ENCODE assay signal across 22 mouse cellular contexts in genomic region chr9:29477219-29477618, GRCm38 (mm10).
DNase-seq lines count a peak whose midpoint lies in the region; ATAC-seq and TF ChIP-seq lines count a peak whose summit lies in the region.
"Had no signal": no experiment of that assay in that cellular context is flagged by ENCODE, and none has a peak within 500 bp of the region (broad histone marks: within the 10 kb centered on the region; RNA-seq: fewer than 3 reads in every experiment).

No protein-coding gene starts in this region.

- peaks cover 9% of the 10 kb centered on the region for H3K4me1 ChIP-seq in forebrain, embryonic 13.5 days
- 0 out of 2 replicates have a peak, but pooled peaks cover 3% of the 10 kb centered on the region for H3K4me1 ChIP-seq in forebrain, postnatal 0 days (ENCODE audit: insufficient read depth)
- peaks cover 9% of the 10 kb centered on the region; the same call in 1 of the 2 replicates for H3K4me1 ChIP-seq in neural tube, embryonic 15.5 days
- peaks cover 10% of the 10 kb centered on the region for H3K4me1 ChIP-seq in neural tube, embryonic 13.5 days (replicated peaks)
- H3K4me1 ChIP-seq: embryonic facial prominence, embryonic 10.5 days; heart, embryonic 13.5 days; stomach, embryonic 15.5 days had no signal

- TF ChIP-seq CTCF in forebrain, postnatal 0 days (IDR thresholded peaks at IDR 0.05; ENCODE audit: low read depth) = no peak

- no peak overlapping the region for H3K27ac ChIP-seq in forebrain, embryonic 13.5 days
- H3K27ac ChIP-seq in forebrain, postnatal 0 days (ENCODE audit: low read depth, low read length) = no peak overlapping the region
- H3K27ac ChIP-seq in neural tube, embryonic 15.5 days (replicated peaks) = no peak overlapping the region
- 0 out of 2 replicates have a peak overlapping the region, but pooled peaks have one; percentile 28 for H3K27ac ChIP-seq in neural tube, embryonic 13.5 days (replicated peaks)
- H3K27ac ChIP-seq: embryonic facial prominence, embryonic 10.5 days; heart, embryonic 13.5 days; stomach, embryonic 15.5 days had no signal

- H3K36me3 ChIP-seq in forebrain, embryonic 13.5 days (ENCODE audit: poor library complexity, severe bottlenecking) = no peaks in the 10 kb centered on the region
- no peaks in the 10 kb centered on the region for H3K36me3 ChIP-seq in forebrain, postnatal 0 days (ENCODE audit: insufficient read depth)
- H3K36me3 ChIP-seq in neural tube, embryonic 15.5 days = no peaks in the 10 kb centered on the region
- H3K36me3 ChIP-seq in neural tube, embryonic 13.5 days = no peaks in the 10 kb centered on the region
- H3K36me3 ChIP-seq: embryonic facial prominence, embryonic 10.5 days; heart, embryonic 13.5 days; stomach, embryonic 15.5 days had no signal

- no peak overlapping the region for H3K9ac ChIP-seq in forebrain, embryonic 13.5 days
- no peak overlapping the region for H3K9ac ChIP-seq in forebrain, postnatal 0 days
- no peak overlapping the region for H3K9ac ChIP-seq in neural tube, embryonic 15.5 days (replicated peaks)
- H3K9ac ChIP-seq in neural tube, embryonic 13.5 days = no peak overlapping the region
- H3K9ac ChIP-seq: heart, embryonic 13.5 days; stomach, embryonic 15.5 days had no signal

- DNase-seq in cerebellum, adult 11-12 months = no peak
- DNase-seq in forebrain, postnatal 0 days = no peak
- DNase-seq in neural tube, embryonic 10.5 days (ENCODE audit: extremely low spot score, low spot score) = peak; percentile 31
- no peak for DNase-seq in urinary bladder, postnatal 36 days (ENCODE audit: low spot score in 2 of 2)
- DNase-seq: adrenal gland, postnatal 10 days; gastrocnemius, postnatal 14 days; heart, adult 18-20 months; kidney, adult 8-10 months; kidney, postnatal 25 days; liver; right cerebral cortex, postnatal 25 days had no signal

- H3K4me3 ChIP-seq in forebrain, embryonic 13.5 days = no peak overlapping the region
- H3K4me3 ChIP-seq in forebrain, postnatal 0 days (ENCODE audit: low read depth, low read length) = no peak overlapping the region
- no peak overlapping the region for H3K4me3 ChIP-seq in neural tube, embryonic 15.5 days (replicated peaks)
- H3K4me3 ChIP-seq in neural tube, embryonic 13.5 days = no peak overlapping the region
- H3K4me3 ChIP-seq: embryonic facial prominence, embryonic 10.5 days; heart, embryonic 13.5 days; stomach, embryonic 15.5 days had no signal

- H3K27me3 ChIP-seq in forebrain, embryonic 13.5 days = no peaks in the 10 kb centered on the region
- no peaks in the 10 kb centered on the region; the same call in 1 of the 2 replicates for H3K27me3 ChIP-seq in forebrain, postnatal 0 days (ENCODE audit: insufficient read depth, low read length)
- H3K27me3 ChIP-seq in neural tube, embryonic 15.5 days (replicated peaks) = no peaks in the 10 kb centered on the region
- no peaks in the 10 kb centered on the region for H3K27me3 ChIP-seq in neural tube, embryonic 13.5 days
- H3K27me3 ChIP-seq: heart, embryonic 13.5 days; stomach, embryonic 15.5 days had no signal

- no peaks in the 10 kb centered on the region; the same call in 1 of the 2 replicates for H3K9me3 ChIP-seq in forebrain, embryonic 13.5 days (replicated peaks)
- H3K9me3 ChIP-seq in forebrain, postnatal 0 days (ENCODE audit: low read length) = no peaks in the 10 kb centered on the region
- H3K9me3 ChIP-seq in neural tube, embryonic 15.5 days (replicated peaks) = no peaks in the 10 kb centered on the region
- H3K9me3 ChIP-seq in neural tube, embryonic 13.5 days = no peaks in the 10 kb centered on the region
- H3K9me3 ChIP-seq: embryonic facial prominence, embryonic 10.5 days; heart, embryonic 13.5 days; stomach, embryonic 15.5 days had no signal

- WGBS in forebrain, embryonic 13.5 days = 35% methylated on average over 6 of the region's 6 CpGs
- WGBS in forebrain, postnatal 0 days = 38% methylated on average over 6 of the region's 6 CpGs
- 26% methylated on average over 6 of the region's 6 CpGs for WGBS in neural tube, embryonic 15.5 days
- 28% methylated on average over 6 of the region's 6 CpGs for WGBS in neural tube, embryonic 13.5 days

- no peak overlapping the region for H3K4me2 ChIP-seq in forebrain, embryonic 13.5 days
- no peak overlapping the region for H3K4me2 ChIP-seq in forebrain, postnatal 0 days (ENCODE audit: low read depth)
- no peak overlapping the region for H3K4me2 ChIP-seq in neural tube, embryonic 15.5 days
- no peak overlapping the region for H3K4me2 ChIP-seq in neural tube, embryonic 13.5 days
- H3K4me2 ChIP-seq: heart, embryonic 13.5 days; stomach, embryonic 15.5 days had no signal

- peak; percentile 61; the same call in 1 of the 2 replicates for ATAC-seq in cerebellum, adult (ENCODE audit: insufficient number of reproducible peaks, low FRiP score, low TSS enrichment)
- ATAC-seq in forebrain, embryonic 13.5 days = peak; percentile 36; the same call in 1 of the 2 replicates
- no peak for ATAC-seq in forebrain, postnatal 0 days
- ATAC-seq in neural tube, embryonic 15.5 days (ENCODE audit: low FRiP score) = no peak
- no peak for ATAC-seq in neural tube, embryonic 13.5 days (ENCODE audit: low read depth)
- ATAC-seq: activated CD4-positive, CD25-positive, alpha-beta regulatory T cell, adult 4 months; CD4-positive, CD25-positive, alpha-beta regulatory T cell, adult 4 months; lung, postnatal 0 days; Patski had no signal

Comparison
In these comparisons a context has a peak if more than half of its experiments do, and no peak if none do; other contexts are left out.
1. ATAC-seq: peak in cerebellum, adult (single experiment) and forebrain, embryonic 13.5 days (single experiment); none in forebrain, postnatal 0 days (single experiment), neural tube, embryonic 15.5 days (single experiment) and neural tube, embryonic 13.5 days (single experiment).